Mouse (Mus musculus) urinary bladder, postnatal 4 days (tissue): Measurements from ENCODE around the gene Polr3b.
A peak's percentile ranks its signal among the peaks of the same experiment; 100 is the strongest.

Experiments used
- DNase-seq, 2 experiments: peaks; one replicate each; pipeline ENCODE4 v3.0.0; 2021 to 2022; ENCODE audit warnings: low spot score in 2 of 2

Gene Polr3b

GRCm38 (mm10) chr10:84610783-84611182 lies 11.3 kb upstream of the Polr3b start:
- no peak for DNase-seq

- no peak for DNase-seq
Observed at GRCm38 (mm10) chr10:84611664-84612063, 10.4 kb upstream of the Polr3b start.

GRCm38 (mm10) chr10:84612281-84612680 lies 9.8 kb upstream of the Polr3b start:
- DNase-seq: no peak

GRCm38 (mm10) chr10:84613366-84613765 lies 8.7 kb upstream of the Polr3b start:
- DNase-seq: no peak

- DNase-seq: no peak
Observed at GRCm38 (mm10) chr10:84615076-84615475, 7.0 kb upstream of the Polr3b start.

GRCm38 (mm10) chr10:84631182-84631581 lies 9.1 kb downstream of the Polr3b start:
- DNase-seq: no peak

GRCm38 (mm10) chr10:84632005-84632404 lies 9.9 kb downstream of the Polr3b start:
- no peak for DNase-seq

- no peak for DNase-seq
Observed at GRCm38 (mm10) chr10:84636656-84637055, 14.6 kb downstream of the Polr3b start.

- DNase-seq: no peak
Observed at GRCm38 (mm10) chr10:84638382-84638781, 16.3 kb downstream of the Polr3b start.

GRCm38 (mm10) chr10:84639525-84640287 lies 17.6 kb downstream of the Polr3b start:
- DNase-seq: no peak

GRCm38 (mm10) chr10:84640861-84641260 lies 18.8 kb downstream of the Polr3b start:
- DNase-seq: no peak

- DNase-seq: no peak
Observed at GRCm38 (mm10) chr10:84641576-84641975, 19.5 kb downstream of the Polr3b start.

- no peak for DNase-seq
Observed at GRCm38 (mm10) chr10:84645940-84646339, 23.8 kb downstream of the Polr3b start.

- no peak for DNase-seq
Observed at GRCm38 (mm10) chr10:84646506-84647102, 24.5 kb downstream of the Polr3b start.

GRCm38 (mm10) chr10:84647264-84647663 lies 25.2 kb downstream of the Polr3b start:
- no peak for DNase-seq

GRCm38 (mm10) chr10:84648911-84649310 lies 26.8 kb downstream of the Polr3b start:
- no peak for DNase-seq

- no peak for DNase-seq
Observed at GRCm38 (mm10) chr10:84654029-84654428, 31.9 kb downstream of the Polr3b start.

- no peak for DNase-seq
Observed at GRCm38 (mm10) chr10:84654731-84655130, 32.6 kb downstream of the Polr3b start.

- peak in 1 of 2 experiments; percentile 27 for DNase-seq
Observed at GRCm38 (mm10) chr10:84656618-84657017, 34.5 kb downstream of the Polr3b start.

GRCm38 (mm10) chr10:84657437-84658087 lies 35.5 kb downstream of the Polr3b start:
- no peak for DNase-seq

GRCm38 (mm10) chr10:84658088-84658848 lies 36.2 kb downstream of the Polr3b start:
- no peak for DNase-seq

- DNase-seq: peak in 1 of 2 experiments; percentile 36
Observed at GRCm38 (mm10) chr10:84659281-84659680, 37.2 kb downstream of the Polr3b start.
